Mouse (Mus musculus): ENCODE data around the gene Zmym1. TPM values are rescaled to one million over a fixed set of nuclear protein-coding genes. Genes with fewer than 3 reads are reported as not detected.
"Not testable (repeated sequence)": the region's sequence is repeated elsewhere in the genome, so short reads cannot be mapped to it uniquely, and the experiment has no call there.

Gene Zmym1
- 19.1 and 19.3 TPM in 2 replicates for polyA plus RNA-seq (2015; fragmentation: Nextera tagmentation; extraction: Ambion mirVana)

- Histone ChIP-seq H3K27ac (ENCODE audit: low read length) (peak within 1 kb of the TSS; percentile 51; the same call in 1 of the 2 replicates), H3K9ac (ENCODE audit: low read length) (peak within 1 kb of the TSS; percentile 81), H3K4me3 (ENCODE audit: low read length) (peak within 1 kb of the TSS; percentile 77), H3K27me3 (ENCODE audit: control insufficient read depth, insufficient read depth, low read depth, low read length) (no peaks in the 10 kb centered on the region), H3K36me3 (ENCODE audit: control insufficient read depth, insufficient read depth, low read length) (peaks cover 8% of the 10 kb centered on the region), H3K4me2 (ENCODE audit: low read depth, low read length) (peak within 1 kb of the TSS; percentile 81), H3K9me3 (ENCODE audit: control insufficient read depth, low read length) (no peaks in the 10 kb centered on the region), H3K4me1 (replicated peaks; ENCODE audit: control insufficient read depth, insufficient read depth, low read length) (no peaks in the 10 kb centered on the region; the same call in 1 of the 2 replicates)
- under 1% methylated on average over 36 of the region's 38 CpGs for WGBS
- peak; percentile 98 for ATAC-seq (ENCODE audit: low read depth)
Measured at GRCm38 (mm10) chr4:127060585-127061290, at the start of gene Zmym1. Gene Zmym1, minus strand, starts transcription at chr4:127061152.

- no peak overlapping the region for H3K4me2 ChIP-seq (ENCODE audit: low read depth, low read length)
- no peaks in the 10 kb centered on the region for H3K4me1 ChIP-seq (replicated peaks; ENCODE audit: control insufficient read depth, insufficient read depth, low read length)
- H3K4me3 ChIP-seq (ENCODE audit: low read length): no peak overlapping the region
- peaks cover 2% of the 10 kb centered on the region; the same call in 1 of the 2 replicates for H3K9me3 ChIP-seq (ENCODE audit: control insufficient read depth, low read length)
- no peak for ATAC-seq (ENCODE audit: low read depth)
- WGBS: 45% methylated on average over 4 of the region's 4 CpGs
- no peaks in the 10 kb centered on the region for H3K27me3 ChIP-seq (ENCODE audit: control insufficient read depth, insufficient read depth, low read depth, low read length)
- no peak overlapping the region for H3K27ac ChIP-seq (ENCODE audit: low read length)
- no peak overlapping the region for H3K9ac ChIP-seq (ENCODE audit: low read length)
- H3K36me3 ChIP-seq (ENCODE audit: control insufficient read depth, insufficient read depth, low read length): peaks cover 3% of the 10 kb centered on the region
Measured at GRCm38 (mm10) chr4:127110570-127110969, 49.6 kb upstream of the Zmym1 start.

GRCm38 (mm10) chr4:127107566-127107965, 46.6 kb upstream of the Zmym1 start:
- H3K36me3 ChIP-seq (ENCODE audit: control insufficient read depth, insufficient read depth, low read length): peaks cover 3% of the 10 kb centered on the region
- no peak overlapping the region for H3K4me3 ChIP-seq (ENCODE audit: low read length)
- H3K27ac ChIP-seq (ENCODE audit: low read length): no peak overlapping the region
- whole genome bisulfite sequencing: 91% methylated on average over 4 of the region's 4 CpGs
- H3K9me3 ChIP-seq (ENCODE audit: control insufficient read depth, low read length): peaks cover 2% of the 10 kb centered on the region; the same call in 1 of the 2 replicates
- H3K4me1 ChIP-seq (replicated peaks; ENCODE audit: control insufficient read depth, insufficient read depth, low read length): no peaks in the 10 kb centered on the region
- H3K9ac ChIP-seq (ENCODE audit: low read length): no peak overlapping the region
- no peak overlapping the region for H3K4me2 ChIP-seq (ENCODE audit: low read depth, low read length)
- no peak for ATAC-seq (ENCODE audit: low read depth)
- H3K27me3 ChIP-seq (ENCODE audit: control insufficient read depth, insufficient read depth, low read depth, low read length): no peaks in the 10 kb centered on the region

GRCm38 (mm10) chr4:127099552-127099951, 38.6 kb upstream of the Zmym1 start:
- H3K36me3 ChIP-seq (ENCODE audit: control insufficient read depth, insufficient read depth, low read length); H3K4me3 ChIP-seq (ENCODE audit: low read length); H3K4me2 ChIP-seq (ENCODE audit: low read depth, low read length); ATAC-seq (ENCODE audit: low read depth); H3K4me1 ChIP-seq (replicated peaks; ENCODE audit: control insufficient read depth, insufficient read depth, low read length); H3K9me3 ChIP-seq (ENCODE audit: control insufficient read depth, low read length); H3K27ac ChIP-seq (ENCODE audit: low read length); H3K27me3 ChIP-seq (ENCODE audit: control insufficient read depth, insufficient read depth, low read depth, low read length); H3K9ac ChIP-seq (ENCODE audit: low read length): not testable (repeated sequence)
- 86% methylated on average over 1 of the region's 2 CpGs for WGBS

GRCm38 (mm10) chr4:127095090-127095489, 34.1 kb upstream of the Zmym1 start:
- Histone ChIP-seq H3K9me3 (ENCODE audit: control insufficient read depth, low read length) (no peaks in the 10 kb centered on the region), H3K4me3 (ENCODE audit: low read length) (no peak overlapping the region), H3K27ac (ENCODE audit: low read length) (no peak overlapping the region), H3K4me2 (ENCODE audit: low read depth, low read length) (no peak overlapping the region), H3K36me3 (ENCODE audit: control insufficient read depth, insufficient read depth, low read length) (peaks cover 2% of the 10 kb centered on the region; the same call in 1 of the 2 replicates), H3K27me3 (ENCODE audit: control insufficient read depth, insufficient read depth, low read depth, low read length) (no peaks in the 10 kb centered on the region), H3K9ac (ENCODE audit: low read length) (no peak overlapping the region), H3K4me1 (replicated peaks; ENCODE audit: control insufficient read depth, insufficient read depth, low read length) (no peaks in the 10 kb centered on the region)
- no peak for ATAC-seq (ENCODE audit: low read depth)
- 83% methylated on average over 4 of the region's 4 CpGs for WGBS

- no peak for ATAC-seq (ENCODE audit: low read depth)
Measured at GRCm38 (mm10) chr4:127091188-127091587, 30.2 kb upstream of the Zmym1 start.

GRCm38 (mm10) chr4:127085761-127086160, 24.8 kb upstream of the Zmym1 start:
- H3K27ac ChIP-seq (ENCODE audit: low read length): no peak overlapping the region
- no peak overlapping the region for H3K4me3 ChIP-seq (ENCODE audit: low read length)
- peaks cover 4% of the 10 kb centered on the region; the same call in 1 of the 2 replicates for H3K36me3 ChIP-seq (ENCODE audit: control insufficient read depth, insufficient read depth, low read length)
- no peaks in the 10 kb centered on the region for H3K27me3 ChIP-seq (ENCODE audit: control insufficient read depth, insufficient read depth, low read depth, low read length)
- no peaks in the 10 kb centered on the region for H3K9me3 ChIP-seq (ENCODE audit: control insufficient read depth, low read length)
- H3K4me1 ChIP-seq (replicated peaks; ENCODE audit: control insufficient read depth, insufficient read depth, low read length): no peaks in the 10 kb centered on the region
- ATAC-seq (ENCODE audit: low read depth): no peak
- 79% methylated on average over 1 of the region's 1 CpGs for WGBS
- H3K9ac ChIP-seq (ENCODE audit: low read length): no peak overlapping the region
- no peak overlapping the region for H3K4me2 ChIP-seq (ENCODE audit: low read depth, low read length)

More at GRCm38 (mm10) chr4:127091188-127091587, 30.2 kb upstream of the Zmym1 start:
- Histone ChIP-seq H3K4me3 (ENCODE audit: low read length) (no peak overlapping the region), H3K27ac (ENCODE audit: low read length) (no peak overlapping the region), H3K9me3 (ENCODE audit: control insufficient read depth, low read length) (no peaks in the 10 kb centered on the region), H3K36me3 (ENCODE audit: control insufficient read depth, insufficient read depth, low read length) (peaks cover 4% of the 10 kb centered on the region; the same call in 1 of the 2 replicates), H3K4me1 (replicated peaks; ENCODE audit: control insufficient read depth, insufficient read depth, low read length) (no peaks in the 10 kb centered on the region), H3K4me2 (ENCODE audit: low read depth, low read length) (no peak overlapping the region), H3K27me3 (ENCODE audit: control insufficient read depth, insufficient read depth, low read depth, low read length) (no peaks in the 10 kb centered on the region), H3K9ac (ENCODE audit: low read length) (no peak overlapping the region)
- WGBS: 79% methylated on average over 1 of the region's 1 CpGs

- peaks cover under 1% of the 10 kb centered on the region for H3K4me1 ChIP-seq (replicated peaks; ENCODE audit: control insufficient read depth, insufficient read depth, low read length)
- H3K9ac ChIP-seq (ENCODE audit: low read length): no peak overlapping the region
- 66% methylated on average over 2 of the region's 2 CpGs for WGBS
- H3K27ac ChIP-seq (ENCODE audit: low read length): no peak overlapping the region
- no peak overlapping the region for H3K4me3 ChIP-seq (ENCODE audit: low read length)
- H3K36me3 ChIP-seq (ENCODE audit: control insufficient read depth, insufficient read depth, low read length): no peaks in the 10 kb centered on the region
- ATAC-seq (ENCODE audit: low read depth): no peak
- no peak overlapping the region for H3K4me2 ChIP-seq (ENCODE audit: low read depth, low read length)
- H3K27me3 ChIP-seq (ENCODE audit: control insufficient read depth, insufficient read depth, low read depth, low read length): no peaks in the 10 kb centered on the region
- no peaks in the 10 kb centered on the region for H3K9me3 ChIP-seq (ENCODE audit: control insufficient read depth, low read length)
Measured at GRCm38 (mm10) chr4:127083131-127083530, 22.2 kb upstream of the Zmym1 start.

- WGBS: 21% methylated on average over 1 of the region's 1 CpGs
Measured at GRCm38 (mm10) chr4:127080806-127081205, 19.9 kb upstream of the Zmym1 start.

More at GRCm38 (mm10) chr4:127080806-127081205, 19.9 kb upstream of the Zmym1 start:
- Histone ChIP-seq H3K9ac (ENCODE audit: low read length) (no peak overlapping the region), H3K4me1 (replicated peaks; ENCODE audit: control insufficient read depth, insufficient read depth, low read length) (peaks cover 6% of the 10 kb centered on the region), H3K27me3 (ENCODE audit: control insufficient read depth, insufficient read depth, low read depth, low read length) (no peaks in the 10 kb centered on the region), H3K4me3 (ENCODE audit: low read length) (no peak overlapping the region), H3K36me3 (ENCODE audit: control insufficient read depth, insufficient read depth, low read length) (no peaks in the 10 kb centered on the region), H3K27ac (ENCODE audit: low read length) (no peak overlapping the region), H3K9me3 (ENCODE audit: control insufficient read depth, low read length) (0 out of 2 replicates have a peak, but pooled peaks cover 2% of the 10 kb centered on the region), H3K4me2 (ENCODE audit: low read depth, low read length) (no peak overlapping the region)
- no peak for ATAC-seq (ENCODE audit: low read depth)
